Mouse (Mus musculus): ENCODE results near the gene Il34.

- TF ChIP-seq POLR2A (IDR thresholded peaks at IDR 0.05; ENCODE audit: borderline replicate concordance, low read depth, low read length), result no peak
- TF ChIP-seq CTCF (IDR thresholded peaks at IDR 0.05; ENCODE audit: low read depth, low read length), result no peak
Observed at GRCm38 (mm10) chr8:110738591-110739195, 67.0 kb downstream of the Il34 start.
